Mouse (Mus musculus) cerebellum, adult 9-11 months (tissue): ENCODE data around the gene Gm21987.

Experiments
- DNase-seq: peaks from one replicate; pipeline ENCODE4 v3.0.0; 2022

Gm21987 gene

GRCm38 (mm10) chr16:38373439-38373838, 26.6 kb downstream of the Gm21987 start:
- DNase-seq: no peak

GRCm38 (mm10) chr16:38373941-38374340, 27.1 kb downstream of the Gm21987 start:
- DNase-seq: no peak

GRCm38 (mm10) chr16:38374379-38375140, 27.7 kb downstream of the Gm21987 start:
- DNase-seq: no peak

- DNase-seq: no peak
These were observed 28.3 kb downstream of the Gm21987 start for GRCm38 (mm10) chr16:38375182-38375581.

GRCm38 (mm10) chr16:38376163-38376840, 29.5 kb downstream of the Gm21987 start:
- DNase-seq: peak; percentile 72

- no peak for DNase-seq
These were observed 30.0 kb downstream of the Gm21987 start for GRCm38 (mm10) chr16:38376841-38377249.

GRCm38 (mm10) chr16:38377546-38377945, 30.7 kb downstream of the Gm21987 start:
- DNase-seq: no peak

GRCm38 (mm10) chr16:38378591-38378990, 31.8 kb downstream of the Gm21987 start:
- DNase-seq: no peak

GRCm38 (mm10) chr16:38379088-38379487, 32.2 kb downstream of the Gm21987 start:
- DNase-seq: no peak

- no peak for DNase-seq
These were observed 32.7 kb downstream of the Gm21987 start for GRCm38 (mm10) chr16:38379493-38379892.

GRCm38 (mm10) chr16:38379926-38380325, 33.1 kb downstream of the Gm21987 start:
- DNase-seq: no peak

- no peak for DNase-seq
These were observed 36.8 kb downstream of the Gm21987 start for GRCm38 (mm10) chr16:38383683-38384082.

- DNase-seq: no peak
These were observed 38.4 kb downstream of the Gm21987 start for GRCm38 (mm10) chr16:38385184-38385634.

GRCm38 (mm10) chr16:38385700-38386099, 38.9 kb downstream of the Gm21987 start:
- DNase-seq: no peak

GRCm38 (mm10) chr16:38387389-38387788, 40.5 kb downstream of the Gm21987 start:
- DNase-seq: no peak

GRCm38 (mm10) chr16:38388757-38389156, 41.9 kb downstream of the Gm21987 start:
- DNase-seq: no peak

- DNase-seq: no peak
These were observed 42.5 kb downstream of the Gm21987 start for GRCm38 (mm10) chr16:38389284-38389893.

GRCm38 (mm10) chr16:38390322-38390721, 43.5 kb downstream of the Gm21987 start:
- DNase-seq: no peak

- no peak for DNase-seq
These were observed 45.5 kb downstream of the Gm21987 start for GRCm38 (mm10) chr16:38392126-38392894.

GRCm38 (mm10) chr16:38394191-38394618, 47.4 kb downstream of the Gm21987 start:
- no peak for DNase-seq

GRCm38 (mm10) chr16:38395060-38395730, 48.4 kb downstream of the Gm21987 start:
- no peak for DNase-seq

GRCm38 (mm10) chr16:38396155-38396554, 49.3 kb downstream of the Gm21987 start:
- DNase-seq: peak; percentile 24
